ENCODE assay signal across 27 mouse cellular contexts in the genomic region with DNA sequence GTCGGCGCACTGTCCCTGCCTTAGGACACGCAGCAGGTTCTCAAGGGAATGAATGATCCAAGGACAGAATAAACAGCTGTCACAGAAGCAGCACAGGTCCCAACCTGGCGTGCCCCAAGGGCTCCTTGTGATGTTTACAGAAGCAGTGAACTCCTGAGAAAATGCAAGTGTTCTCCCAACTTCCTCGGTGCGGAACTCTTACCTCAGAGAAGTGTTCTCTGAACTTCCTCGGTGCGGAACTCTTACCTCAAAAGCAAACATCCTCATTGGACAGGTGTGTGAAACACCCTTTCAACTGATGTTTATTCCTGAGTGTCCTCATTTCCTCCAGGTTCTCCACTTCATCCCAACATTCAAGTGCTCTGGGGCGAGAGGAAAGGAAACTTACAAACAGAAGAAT. TPM values are rescaled to one million over a fixed set of nuclear protein-coding genes. Genes with fewer than 3 reads are reported as not detected.
"Had no signal": no experiment of that assay in that cellular context is flagged by ENCODE, and none has a peak within 500 bp of the region (broad histone marks: within the 10 kb centered on the region; RNA-seq: fewer than 3 reads in every experiment).

No protein-coding gene starts in this region.

- H3K36me3 ChIP-seq: heart, embryonic 10.5 days; heart, embryonic 12.5 days; hindbrain, embryonic 10.5 days; hindbrain, embryonic 12.5 days; intestine, embryonic 15.5 days; limb, embryonic 10.5 days; limb, embryonic 12.5 days had no signal

- DNase-seq: gastrocnemius, adult 2 months; gastrocnemius, postnatal 10 days; gastrocnemius, postnatal 25 days; heart, adult 18-20 months; heart, postnatal 10 days; heart, postnatal 4 days; kidney, adult 18-20 months; kidney, adult 8-10 months; kidney, postnatal 10 days; kidney, postnatal 25 days; kidney, postnatal 4 days had no signal

- H3K9ac ChIP-seq: heart, embryonic 12.5 days; hindbrain, embryonic 12.5 days; hindbrain, embryonic 14.5 days; intestine, embryonic 15.5 days; limb, embryonic 12.5 days had no signal

- ATAC-seq: hindbrain, embryonic 16.5 days; inflammation-experienced regulatory T-cells, adult 6 months; intestine, embryonic 15.5 days; intestine, postnatal 0 days had no signal

- H3K9me3 ChIP-seq: heart, embryonic 10.5 days; intestine, embryonic 15.5 days; limb, embryonic 10.5 days; limb, embryonic 12.5 days had no signal

- H3K27ac ChIP-seq: gastrocnemius, adult 2 months; heart, embryonic 10.5 days; hindbrain, embryonic 10.5 days; hindbrain, embryonic 12.5 days; hindbrain, embryonic 14.5 days; intestine, embryonic 15.5 days; layer of hippocampus, adult 2 months; left cerebral cortex, adult 2 months; limb, embryonic 10.5 days; limb, embryonic 12.5 days had no signal

- H3K4me3 ChIP-seq: gastrocnemius, adult 2 months; heart, embryonic 10.5 days; heart, embryonic 12.5 days; hindbrain, embryonic 10.5 days; hindbrain, embryonic 12.5 days; intestine, embryonic 15.5 days; layer of hippocampus, adult 2 months; left cerebral cortex, adult 2 months; limb, embryonic 10.5 days; limb, embryonic 12.5 days had no signal

- H3K4me2 ChIP-seq: heart, embryonic 12.5 days; hindbrain, embryonic 12.5 days; hindbrain, embryonic 14.5 days; intestine, embryonic 15.5 days; limb, embryonic 12.5 days had no signal

RNA-seq across cellular contexts. Expression of a gene that starts 15.3 kb away (rescaled TPM):
- polyA plus RNA-seq: frontal cortex, adult 2 months; heart, embryonic 10.5 days; heart, embryonic 12.5 days; heart, embryonic 14.5 days; hindbrain, embryonic 14.5 days; hindbrain, embryonic 16.5 days; inflammation-experienced regulatory T-cells, adult 6 months; kidney, embryonic 14.5 days; limb, embryonic 10.5 days; limb, embryonic 12.5 days had no signal
